Mouse (Mus musculus): Measurements from ENCODE around the gene Ppp4r3a.

- no peak for TF ChIP-seq CTCF (IDR thresholded peaks at IDR 0.05; ENCODE audit: insufficient read depth, low read length)
- TF ChIP-seq POLR2A (IDR thresholded peaks at IDR 0.05; ENCODE audit: borderline replicate concordance, extremely low read depth, low read depth, low read length), result no peak
Measured at GRCm38 (mm10) chr12:101015165-101015560, 68.3 kb downstream of the Ppp4r3a start.
